ENCODE assay signal across 8 mouse cellular contexts in genomic region chr4:140723801-140724200, GRCm38 (mm10). TPM values are rescaled to one million over a fixed set of nuclear protein-coding genes. Genes with fewer than 3 reads are reported as not detected.
DNase-seq lines count a peak whose midpoint lies in the region; ATAC-seq and TF ChIP-seq lines count a peak whose summit lies in the region.

No protein-coding gene starts in this region.

- no peak overlapping the region for H3K4me3 ChIP-seq in lung, adult 2 months (replicated peaks; ENCODE audit: extremely low read depth, low read depth, low read length)
- no peak overlapping the region for H3K4me3 ChIP-seq in hindbrain, embryonic 10.5 days
- H3K4me3 ChIP-seq in liver, embryonic 12.5 days, result no peak overlapping the region
- no peak overlapping the region for H3K4me3 ChIP-seq in neural tube, embryonic 13.5 days

- no peaks in the 10 kb centered on the region for H3K4me1 ChIP-seq in lung, adult 2 months (ENCODE audit: control insufficient read depth, insufficient read depth, low read length)
- H3K4me1 ChIP-seq in hindbrain, embryonic 10.5 days (replicated peaks), result no peaks in the 10 kb centered on the region; the same call in none of the 2 replicates
- H3K4me1 ChIP-seq in liver, embryonic 12.5 days, result peaks cover 10% of the 10 kb centered on the region; the same call in 1 of the 2 replicates
- H3K4me1 ChIP-seq in neural tube, embryonic 13.5 days (replicated peaks), result peaks cover 13% of the 10 kb centered on the region; the same call in 1 of the 2 replicates

- H3K9me3 ChIP-seq in hindbrain, embryonic 10.5 days, result no peaks in the 10 kb centered on the region
- no peaks in the 10 kb centered on the region for H3K9me3 ChIP-seq in liver, embryonic 12.5 days (replicated peaks)
- no peaks in the 10 kb centered on the region for H3K9me3 ChIP-seq in neural tube, embryonic 13.5 days

- ATAC-seq in liver, embryonic 12.5 days, result peak; percentile 35; the same call in 1 of the 2 replicates
- ATAC-seq in neural tube, embryonic 13.5 days (ENCODE audit: low read depth), result peak; percentile 29; the same call in 1 of the 2 replicates

- H3K36me3 ChIP-seq in hindbrain, embryonic 10.5 days, result peaks cover 92% of the 10 kb centered on the region
- peaks cover 59% of the 10 kb centered on the region for H3K36me3 ChIP-seq in liver, embryonic 12.5 days
- H3K36me3 ChIP-seq in neural tube, embryonic 13.5 days, result peaks cover 54% of the 10 kb centered on the region

- no peak overlapping the region for H3K27ac ChIP-seq in hindbrain, embryonic 10.5 days
- no peak overlapping the region for H3K27ac ChIP-seq in liver, embryonic 12.5 days
- H3K27ac ChIP-seq in neural tube, embryonic 13.5 days (replicated peaks), result no peak overlapping the region

- intact Hi-C loops in left cerebral cortex, postnatal 14 days (cut with DNase I), result loop anchor here (2.0 kb wide), 1 partner anchor 179 kb away; no protein-coding TSS in a partner anchor

- H3K4me2 ChIP-seq in liver, embryonic 12.5 days, result no peak overlapping the region
- H3K4me2 ChIP-seq in neural tube, embryonic 13.5 days, result no peak overlapping the region

- TF ChIP-seq CTCF in lung, adult 2 months (IDR thresholded peaks at IDR 0.05; ENCODE audit: insufficient read depth, low read length), result peak; percentile 68

- no peak overlapping the region for H3K9ac ChIP-seq in liver, embryonic 12.5 days
- no peak overlapping the region for H3K9ac ChIP-seq in neural tube, embryonic 13.5 days

- H3K27me3 ChIP-seq in hindbrain, embryonic 10.5 days (ENCODE audit: insufficient read depth, poor library complexity, severe bottlenecking), result no peaks in the 10 kb centered on the region
- no peaks in the 10 kb centered on the region for H3K27me3 ChIP-seq in liver, embryonic 12.5 days (replicated peaks)
- H3K27me3 ChIP-seq in neural tube, embryonic 13.5 days, result no peaks in the 10 kb centered on the region

- no peak for TF ChIP-seq POLR2A in lung, adult 2 months (IDR thresholded peaks at IDR 0.05; ENCODE audit: borderline replicate concordance, extremely low read depth, low read depth, low read length)

- DNase-seq in lung, adult 2 months, result no peak
- no peak for DNase-seq in lung, adult 18-20 months
- DNase-seq in brain, adult 2 months (ENCODE audit: low read depth, low spot score), result peak; percentile 59
- DNase-seq in hindbrain, embryonic 10.5 days (ENCODE audit: low spot score), result peak; percentile 57
- DNase-seq in left cerebral cortex, postnatal 14 days (ENCODE audit: low spot score in 2 of 2), result no peak
- no peak for DNase-seq in gastrocnemius, postnatal 25 days

- 67% methylated on average over 5 of the region's 5 CpGs for WGBS in lung, adult 2 months
- WGBS in hindbrain, embryonic 10.5 days, result 61% methylated on average over 5 of the region's 5 CpGs
- 46% methylated on average over 5 of the region's 5 CpGs for WGBS in liver, embryonic 12.5 days (ENCODE audit: insufficient replicate concordance)
- WGBS in neural tube, embryonic 13.5 days, result 55% methylated on average over 5 of the region's 5 CpGs

RNA-seq across cellular contexts. Expression of gene Padi6, which starts 18.6 kb away (rescaled TPM):
- polyA plus RNA-seq in lung, adult 2 months (2012; rRNA removed), result not detected in 2 replicates
- 0.06 TPM in 1 of 2 replicates, not detected in the other for polyA plus RNA-seq in hindbrain, embryonic 10.5 days (2016; fragmentation: Nextera tagmentation; extraction: Ambion mirVana)
- not detected in 2 replicates for polyA plus RNA-seq in liver, embryonic 12.5 days (2016; fragmentation: Nextera tagmentation; extraction: Ambion mirVana)
- polyA plus RNA-seq in neural tube, embryonic 13.5 days (2015; fragmentation: Nextera tagmentation; extraction: Ambion mirVana), result not detected in 2 replicates
- total RNA-seq in left cerebral cortex, postnatal 14 days (2021), result under 1 TPM; 0.55 to 0.77 TPM
- not detected for total RNA-seq in gastrocnemius, postnatal 25 days (2021)

RNA-seq across cellular contexts. Expression of gene Rcc2, which starts 23.5 kb away (rescaled TPM):
- polyA plus RNA-seq in lung, adult 2 months (2012; rRNA removed), result 40.6 and 49.6 TPM in 2 replicates
- polyA plus RNA-seq in hindbrain, embryonic 10.5 days (2016; fragmentation: Nextera tagmentation; extraction: Ambion mirVana), result 33.9 and 37.5 TPM in 2 replicates
- polyA plus RNA-seq in liver, embryonic 12.5 days (2016; fragmentation: Nextera tagmentation; extraction: Ambion mirVana), result 100 and 102 TPM in 2 replicates
- 23.4 and 30.7 TPM in 2 replicates for polyA plus RNA-seq in neural tube, embryonic 13.5 days (2015; fragmentation: Nextera tagmentation; extraction: Ambion mirVana)
- 10 to 100 TPM; 67.2 to 69.5 TPM for total RNA-seq in left cerebral cortex, postnatal 14 days (2021)
- total RNA-seq in gastrocnemius, postnatal 25 days (2021), result 1 to 10 TPM; 8.4 to 9.8 TPM

RNA-seq across cellular contexts. Expression of gene Padi4, which starts 50.2 kb away (rescaled TPM):
- polyA plus RNA-seq in lung, adult 2 months (2012; rRNA removed), result 4.5 and 9.4 TPM in 2 replicates
- 0.35 and 0.51 TPM in 2 replicates for polyA plus RNA-seq in hindbrain, embryonic 10.5 days (2016; fragmentation: Nextera tagmentation; extraction: Ambion mirVana)
- polyA plus RNA-seq in liver, embryonic 12.5 days (2016; fragmentation: Nextera tagmentation; extraction: Ambion mirVana), result 0.63 and 0.91 TPM in 2 replicates
- 0.08 and 0.12 TPM in 2 replicates for polyA plus RNA-seq in neural tube, embryonic 13.5 days (2015; fragmentation: Nextera tagmentation; extraction: Ambion mirVana)
- not detected for total RNA-seq in left cerebral cortex, postnatal 14 days (2021)
- under 1 TPM; 0.10 to 0.11 TPM for total RNA-seq in gastrocnemius, postnatal 25 days (2021)

RNA-seq across cellular contexts. Expression of gene Arhgef10l, which starts 58.0 kb away (rescaled TPM):
- polyA plus RNA-seq in lung, adult 2 months (2012; rRNA removed), result 29.2 and 34.6 TPM in 2 replicates
- 23.7 and 32.3 TPM in 2 replicates for polyA plus RNA-seq in hindbrain, embryonic 10.5 days (2016; fragmentation: Nextera tagmentation; extraction: Ambion mirVana)
- polyA plus RNA-seq in liver, embryonic 12.5 days (2016; fragmentation: Nextera tagmentation; extraction: Ambion mirVana), result 3.5 and 3.7 TPM in 2 replicates
- polyA plus RNA-seq in neural tube, embryonic 13.5 days (2015; fragmentation: Nextera tagmentation; extraction: Ambion mirVana), result 28.6 and 28.8 TPM in 2 replicates
- 10 to 100 TPM; 44.3 to 53.6 TPM for total RNA-seq in left cerebral cortex, postnatal 14 days (2021)
- 10 to 100 TPM; 36.2 to 51.3 TPM for total RNA-seq in gastrocnemius, postnatal 25 days (2021)

Comparison
In these comparisons a context has a peak if more than half of its experiments do, and no peak if none do; other contexts are left out.
1. DNase-seq: peak in brain, adult 2 months (single experiment) and hindbrain, embryonic 10.5 days (single experiment); none in lung, adult 2 months (single experiment), lung, adult 18-20 months (0 of 2), left cerebral cortex, postnatal 14 days (0 of 2) and gastrocnemius, postnatal 25 days (single experiment).